Mouse (Mus musculus) G1E (cell line): Measurements from ENCODE around the gene Fhl3. TPM values are rescaled to one million over a fixed set of nuclear protein-coding genes. Genes with fewer than 3 reads are reported as not detected.
A peak's percentile ranks its signal among the peaks of the same experiment; 100 is the strongest.

Experiments
- ATAC-seq: 2 replicates; pipeline ENCODE4 v1.8.0; 2016; ENCODE audit warnings: mild to moderate bottlenecking; ENCODE audit not compliant: insufficient number of reproducible peaks, poor library complexity, low FRiP score, severe bottlenecking; ENCODE audit errors: extremely low read depth
- DNase-seq: peaks from one replicate; pipeline ENCODE4 v3.0.0; 2012; ENCODE audit warnings: low spot score
- H3K27me3 ChIP-seq: 2 replicates; pipeline ENCODE4 v1.6.1; 2012; ENCODE audit warnings: mild to moderate bottlenecking, low read length, inconsistent platforms; ENCODE audit not compliant: insufficient read depth
- H3K36me3 ChIP-seq: replicated peaks from 2 replicates; pipeline ENCODE3; 2012; ENCODE audit warnings: mild to moderate bottlenecking, inconsistent platforms
- H3K4me1 ChIP-seq: 2 replicates; pipeline ENCODE4 v1.6.1; 2012; ENCODE audit warnings: low read depth, low read length, inconsistent platforms, mixed read lengths; ENCODE audit not compliant: insufficient read depth
- H3K4me3 ChIP-seq: 2 replicates; pipeline ENCODE4 v1.5.1; 2012; ENCODE audit warnings: low read depth, mild to moderate bottlenecking, inconsistent platforms, low read length, moderate library complexity, mixed read lengths
- H3K9me3 ChIP-seq: replicated peaks from 2 replicates; pipeline ENCODE4 v1.6.1; 2012; ENCODE audit warnings: inconsistent platforms
- CTCF ChIP-seq: IDR thresholded peaks from 2 replicates; pipeline ENCODE4 v1.5.1; 2012; ENCODE audit warnings: low read depth, low read length, inconsistent platforms, mixed read lengths
- GATA1 ChIP-seq: IDR thresholded peaks from 2 replicates; pipeline ENCODE4 v1.6.1; 2012; ENCODE audit warnings: borderline replicate concordance, low read length, inconsistent platforms, mixed read lengths
- GATA2 ChIP-seq: IDR thresholded peaks from 2 replicates; pipeline ENCODE4 v1.6.1; 2012; ENCODE audit warnings: low read depth, low read length, inconsistent platforms, borderline replicate concordance
- POLR2AphosphoS5 ChIP-seq: IDR thresholded peaks from 2 replicates; pipeline ENCODE4 v1.6.1; 2012; ENCODE audit warnings: low read depth, low read length, inconsistent platforms; ENCODE audit not compliant: insufficient replicate concordance
- TAL1 ChIP-seq: conservative IDR thresholded peaks from 2 replicates; pipeline ENCODE4 v1.6.1; 2012; ENCODE audit warnings: low read depth, low read length, inconsistent platforms, mixed read lengths
- polyA plus RNA-seq: library from polyadenylated mRNA; stranded (reverse); fragments of >175 nt; gene quantifications from 2 replicates; pipeline ENCODE4 v1.2.3, GENCODE M21; 2012
- total RNA-seq, 2 experiments: library from RNA; stranded (forward) in 1 of 2; stranded (reverse) in 1 of 2; fragments of 200-1000 nt in 1 of 2; fragments of >200 nt in 1 of 2; fragmentation: Nextera tagmentation in 1 of 2; gene quantifications; 2 replicates each; pipeline ENCODE4 v1.2.3; 2014 to 2017

Fhl3 gene
- total and polyA plus RNA-seq, 3 experiments = 15.2 to 27.6 (median 22.9) TPM

- peak within 1 kb of the TSS; percentile 77 for H3K4me3 ChIP-seq
- H3K9me3 ChIP-seq = no peaks in the 10 kb centered on the region
- DNase-seq (peak; percentile 66), ATAC-seq (peak; percentile 73)
- 0 out of 2 replicates have a peak, but pooled peaks cover 3% of the 10 kb centered on the region for H3K27me3 ChIP-seq
- peaks cover 58% of the 10 kb centered on the region for H3K4me1 ChIP-seq
- TF ChIP-seq POLR2AphosphoS5 (no peak), GATA1 (no peak), TAL1 (no peak), CTCF (no peak), GATA2 (no peak)
- peaks cover 35% of the 10 kb centered on the region for H3K36me3 ChIP-seq
Observed at GRCm38 (mm10) chr4:124741376-124742343, 41.2 kb downstream of the Fhl3 start, which contains the start of gene Inpp5b. Gene Inpp5b (plus strand): TSS chr4:124741850.

DNA sequence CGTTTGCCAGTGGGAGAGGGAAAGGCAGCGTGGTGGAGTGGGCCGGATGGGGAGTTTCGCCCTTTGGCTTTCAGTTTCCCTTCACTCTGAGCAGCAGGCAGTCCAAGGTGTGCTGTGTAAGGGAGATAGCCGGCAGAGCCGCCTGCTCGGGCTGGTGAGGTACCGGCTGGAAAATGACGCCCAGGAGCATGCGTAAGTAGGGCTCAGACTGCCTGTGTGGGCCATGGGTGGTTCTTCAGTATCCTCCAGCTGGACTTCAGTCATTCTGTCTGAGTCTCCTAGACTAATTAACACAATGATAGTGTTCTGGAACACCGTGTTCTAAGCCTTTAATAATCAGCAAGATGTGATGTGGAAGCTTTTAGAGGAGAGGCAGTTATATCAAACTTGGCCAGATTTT is 42.3 kb downstream of the Fhl3 start:
- ATAC-seq (no peak; the same call in 1 of the 2 replicates), DNase-seq (no peak)
- 0 out of 2 replicates have a peak, but pooled peaks cover 3% of the 10 kb centered on the region for H3K27me3 ChIP-seq
- peaks cover 42% of the 10 kb centered on the region for H3K36me3 ChIP-seq
- H3K9me3 ChIP-seq = no peaks in the 10 kb centered on the region
- H3K4me1 ChIP-seq = peaks cover 58% of the 10 kb centered on the region
- TF ChIP-seq CTCF (no peak), GATA2 (no peak), GATA1 (no peak), POLR2AphosphoS5 (no peak), TAL1 (no peak)
- peak overlapping the region; percentile 48; the same call in 1 of the 2 replicates for H3K4me3 ChIP-seq

GRCm38 (mm10) chr4:124746577-124746976 is 46.1 kb downstream of the Fhl3 start:
- no peaks in the 10 kb centered on the region for H3K27me3 ChIP-seq
- no peak overlapping the region for H3K4me3 ChIP-seq
- H3K4me1 ChIP-seq = peaks cover 67% of the 10 kb centered on the region
- no peak for TF ChIP-seq TAL1
- no peak for TF ChIP-seq GATA2
- no peak for TF ChIP-seq CTCF
- TF ChIP-seq POLR2AphosphoS5 = no peak
- no peak for TF ChIP-seq GATA1
- ATAC-seq (no peak), DNase-seq (no peak)
- H3K9me3 ChIP-seq = no peaks in the 10 kb centered on the region
- H3K36me3 ChIP-seq = peaks cover 54% of the 10 kb centered on the region

- H3K36me3 ChIP-seq = peaks cover 52% of the 10 kb centered on the region
- DNase-seq = no peak
- ATAC-seq = no peak
- H3K9me3 ChIP-seq = no peaks in the 10 kb centered on the region
- TF ChIP-seq CTCF (no peak), GATA2 (no peak), GATA1 (no peak), TAL1 (no peak), POLR2AphosphoS5 (no peak)
- H3K4me1 ChIP-seq = peaks cover 64% of the 10 kb centered on the region
- H3K4me3 ChIP-seq = no peak overlapping the region
- H3K27me3 ChIP-seq = no peaks in the 10 kb centered on the region
Observed at GRCm38 (mm10) chr4:124747851-124748250, 47.4 kb downstream of the Fhl3 start.

- Histone ChIP-seq H3K4me3 (peak overlapping the region; percentile 99), H3K36me3 (peaks cover 49% of the 10 kb centered on the region), H3K9me3 (no peaks in the 10 kb centered on the region), H3K27me3 (no peaks in the 10 kb centered on the region), H3K4me1 (peaks cover 75% of the 10 kb centered on the region)
- peak; percentile 88 for ATAC-seq
- TF ChIP-seq TAL1 (no peak), GATA1 (no peak), GATA2 (no peak)
- peak; percentile 100 for DNase-seq
Observed at GRCm38 (mm10) chr4:124751300-124752250, 51.1 kb downstream of the Fhl3 start.
